Mouse (Mus musculus) testis, adult 2 months (tissue): ENCODE results near the gene BC028528.

Experiments used
- CTCF ChIP-seq: fragments of 200-500 bp; IDR thresholded peaks from 2 replicates; pipeline ENCODE4 v1.5.1; 2012; ENCODE audit warnings: low read depth, mild to moderate bottlenecking, inconsistent platforms, low read length, moderate library complexity; ENCODE audit not compliant: control insufficient read depth, insufficient read depth, insufficient replicate concordance
- POLR2A ChIP-seq: fragments of 200-500 bp; IDR thresholded peaks from 2 replicates; pipeline ENCODE4 v1.6.1; 2012; ENCODE audit warnings: low read depth, mild to moderate bottlenecking, inconsistent platforms, low read length, moderate library complexity; ENCODE audit not compliant: control insufficient read depth

GRCm38 (mm10) chr3:95925087-95925486, 33.3 kb upstream of the BC028528 start:
- TF ChIP-seq CTCF (no peak), POLR2A (no peak)
